Mouse (Mus musculus) spleen, postnatal 4 days (tissue): ENCODE data around the gene Myo1g.

Experiments
- DNase-seq, 2 experiments: peaks; one replicate each; pipeline ENCODE4 v3.0.0; 2022; ENCODE audit warnings: low spot score in 2 of 2

Myo1g gene

GRCm38 (mm10) chr11:6520507-6521173 lies at the start of gene Myo1g:
Myo1g (minus strand) TSS chr11:6520965.
- DNase-seq = peak; percentile 73 to 81

- no peak for DNase-seq
Measured at GRCm38 (mm10) chr11:6569410-6569777, 48.6 kb upstream of the Myo1g start.

GRCm38 (mm10) chr11:6568584-6569409 lies 48.0 kb upstream of the Myo1g start:
- DNase-seq = no peak

- DNase-seq = no peak
Measured at GRCm38 (mm10) chr11:6567951-6568350, 47.2 kb upstream of the Myo1g start.

- no peak for DNase-seq
Measured at GRCm38 (mm10) chr11:6566496-6566895, 45.7 kb upstream of the Myo1g start.

GRCm38 (mm10) chr11:6563201-6563600 lies 42.4 kb upstream of the Myo1g start:
- DNase-seq = no peak

- DNase-seq = peak; percentile 46 to 72
Measured at GRCm38 (mm10) chr11:6562359-6562758, 41.6 kb upstream of the Myo1g start.

GRCm38 (mm10) chr11:6561474-6561873 lies 40.7 kb upstream of the Myo1g start:
- DNase-seq = peak in 1 of 2 experiments; percentile 66

GRCm38 (mm10) chr11:6560655-6561360 lies 40.0 kb upstream of the Myo1g start:
- peak in 1 of 2 experiments; percentile 71 for DNase-seq

- no peak for DNase-seq
Measured at GRCm38 (mm10) chr11:6559996-6560395, 39.2 kb upstream of the Myo1g start.

GRCm38 (mm10) chr11:6558234-6558633 lies 37.5 kb upstream of the Myo1g start:
- DNase-seq = no peak

- no peak for DNase-seq
Measured at GRCm38 (mm10) chr11:6550201-6550600, 29.4 kb upstream of the Myo1g start.

GRCm38 (mm10) chr11:6549770-6550169 lies 29.0 kb upstream of the Myo1g start:
- no peak for DNase-seq

GRCm38 (mm10) chr11:6547696-6548325 lies 27.0 kb upstream of the Myo1g start:
- DNase-seq = no peak

GRCm38 (mm10) chr11:6547037-6547680 lies 26.4 kb upstream of the Myo1g start:
- DNase-seq = peak; percentile 78 to 91

GRCm38 (mm10) chr11:6546205-6547013 lies 25.6 kb upstream of the Myo1g start, which contains the start of gene Ccm2:
Ccm2 (plus strand) TSS chr11:6546887.
- DNase-seq = peak; percentile 93 to 98

GRCm38 (mm10) chr11:6545857-6546192 lies 25.1 kb upstream of the Myo1g start:
- no peak for DNase-seq

GRCm38 (mm10) chr11:6545186-6545856 lies 24.6 kb upstream of the Myo1g start:
- DNase-seq = no peak

GRCm38 (mm10) chr11:6544683-6545082 lies 23.9 kb upstream of the Myo1g start:
- no peak for DNase-seq

- DNase-seq = no peak
Measured at GRCm38 (mm10) chr11:6530746-6531145, 10.0 kb upstream of the Myo1g start.
